Mouse (Mus musculus) intestine, embryonic 14.5 days (tissue): ENCODE results near the gene Cspg4. TPM values are rescaled to one million over a fixed set of nuclear protein-coding genes. Genes with fewer than 3 reads are reported as not detected.

ENCODE experiments used
- ATAC-seq: fragments of 200-750 bp; cut with Nextera tagmentation; replicated peaks from 2 replicates; pipeline ENCODE4 v1.8.0; 2017; ENCODE audit warnings: low read depth, moderate number of reproducible peaks, moderate TSS enrichment, moderate library complexity; ENCODE audit not compliant: low FRiP score, low TSS enrichment
- DNase-seq: peaks from one replicate; pipeline ENCODE4 v3.0.0-alpha.2; 2018; ENCODE audit warnings: low spot score
- H3K27ac ChIP-seq: fragments of 300-500 bp; sonication (generic); 2 replicates; pipeline ENCODE4 v1.5.1; 2014; ENCODE audit warnings: low read depth, mild to moderate bottlenecking, control low read depth
- H3K27me3 ChIP-seq: fragments of 300-500 bp; sonication (generic); replicated peaks from 2 replicates; pipeline ENCODE4 v1.6.1; 2014; ENCODE audit warnings: low read length, control low read depth; ENCODE audit not compliant: control insufficient read depth, insufficient read depth
- H3K36me3 ChIP-seq: fragments of 300-500 bp; sonication (generic); 2 replicates; pipeline ENCODE4 v1.6.1; 2014; ENCODE audit warnings: low read length, control low read depth; ENCODE audit not compliant: control insufficient read depth, insufficient read depth
- H3K4me1 ChIP-seq: fragments of 300-500 bp; sonication (generic); replicated peaks from 2 replicates; pipeline ENCODE4 v1.6.1; 2014; ENCODE audit warnings: low read length, control low read depth, mixed read lengths; ENCODE audit not compliant: control insufficient read depth, insufficient read depth
- H3K4me2 ChIP-seq: fragments of 300-500 bp; sonication (generic); 2 replicates; pipeline ENCODE4 v1.6.1; 2014; ENCODE audit warnings: low read length
- H3K4me3 ChIP-seq: fragments of 300-500 bp; sonication (generic); 2 replicates; pipeline ENCODE4 v1.5.1; 2014; ENCODE audit warnings: low read depth, low read length, control low read depth, mixed read lengths
- H3K9ac ChIP-seq: fragments of 300-500 bp; sonication (generic); 2 replicates; pipeline ENCODE4 v1.6.1; 2014; ENCODE audit warnings: mild to moderate bottlenecking, low read length
- H3K9me3 ChIP-seq: fragments of 300-500 bp; sonication (generic); 2 replicates; pipeline ENCODE4 v1.6.1; 2016; ENCODE audit warnings: low read length, control low read depth; ENCODE audit not compliant: control insufficient read depth
- WGBS: fragments of 180-500 bp; shearing (Covaris S2); extraction: QIAGEN DNeasy Blood & Tissue Kit; methylation state at CpG from one replicate; pipeline ENCODE4 v1.1.7; 2014; 5-methylcytosine and 5-hydroxymethylcytosine counted together
- polyA plus RNA-seq: library from polyadenylated mRNA; unstranded; fragments of >200 nt; fragmentation: Nextera tagmentation; extraction: Ambion mirVana; gene quantifications from 2 replicates; pipeline ENCODE4 v1.2.1, GENCODE M21; 2014

Gene Cspg4
- polyA plus RNA-seq, 1 experiment from 2014 or later = 17.6 TPM

- Histone ChIP-seq H3K27ac (no peak overlapping the region), H3K27me3 (no peaks in the 10 kb centered on the region), H3K4me3 (no peak overlapping the region), H3K9me3 (no peaks in the 10 kb centered on the region), H3K4me2 (peak overlapping the region; percentile 30; the same call in 1 of the 2 replicates), H3K4me1 (no peaks in the 10 kb centered on the region), H3K36me3 (peaks cover 63% of the 10 kb centered on the region), H3K9ac (no peak overlapping the region)
- 15% methylated on average over 14 of the region's 14 CpGs for WGBS
- DNase-seq = peak; percentile 78
- peak; percentile 40; the same call in 1 of the 2 replicates for ATAC-seq
These were observed 25.0 kb downstream of the Cspg4 start for GRCm38 (mm10) chr9:56889817-56890216.

GRCm38 (mm10) chr9:56890522-56891250, 25.9 kb downstream of the Cspg4 start:
- 68% methylated on average over 11 of the region's 11 CpGs for WGBS
- H3K4me2 ChIP-seq = no peak overlapping the region
- H3K27ac ChIP-seq = no peak overlapping the region

DNA sequence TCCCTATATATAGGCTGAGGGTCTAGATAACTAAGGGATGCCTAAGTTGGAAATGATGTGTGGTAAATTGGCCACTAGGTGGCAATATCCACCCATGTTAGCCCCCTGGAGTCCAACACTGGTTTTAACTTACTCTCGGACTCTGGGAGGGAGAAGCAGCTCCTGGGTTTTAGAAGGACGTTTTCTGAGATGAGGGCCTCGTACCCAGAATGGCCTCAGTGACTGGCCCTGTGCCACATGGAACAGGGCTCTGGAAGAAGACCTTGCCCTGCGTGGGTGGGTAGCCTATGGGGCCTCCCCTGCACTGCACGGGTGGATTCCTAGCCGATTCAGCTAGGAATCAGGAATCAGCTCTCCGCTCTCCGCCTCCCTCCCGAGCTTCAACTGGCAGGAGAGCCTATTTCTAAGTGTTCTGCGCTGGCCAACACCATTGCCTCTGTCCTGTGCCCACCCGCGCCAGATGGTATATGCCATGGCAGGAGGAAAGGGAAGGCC, 26.7 kb downstream of the Cspg4 start:
- ATAC-seq = no peak; the same call in 1 of the 2 replicates
- H3K9me3 ChIP-seq = no peaks in the 10 kb centered on the region
- peak; percentile 84 for DNase-seq
- H3K4me1 ChIP-seq = no peaks in the 10 kb centered on the region
- no peaks in the 10 kb centered on the region for H3K27me3 ChIP-seq
- no peak overlapping the region for H3K9ac ChIP-seq
- H3K27ac ChIP-seq = no peak overlapping the region
- WGBS = 39% methylated on average over 12 of the region's 12 CpGs
- H3K4me2 ChIP-seq = peak overlapping the region; percentile 31; the same call in 1 of the 2 replicates
- peaks cover 58% of the 10 kb centered on the region for H3K36me3 ChIP-seq
- no peak overlapping the region for H3K4me3 ChIP-seq

More at GRCm38 (mm10) chr9:56890522-56891250, 25.9 kb downstream of the Cspg4 start:
- H3K4me3 ChIP-seq = no peak overlapping the region
- H3K27me3 ChIP-seq = no peaks in the 10 kb centered on the region
- DNase-seq (no peak), ATAC-seq (no peak)
- no peaks in the 10 kb centered on the region for H3K9me3 ChIP-seq
- H3K9ac ChIP-seq = no peak overlapping the region
- H3K36me3 ChIP-seq = peaks cover 57% of the 10 kb centered on the region
- no peaks in the 10 kb centered on the region for H3K4me1 ChIP-seq

DNA sequence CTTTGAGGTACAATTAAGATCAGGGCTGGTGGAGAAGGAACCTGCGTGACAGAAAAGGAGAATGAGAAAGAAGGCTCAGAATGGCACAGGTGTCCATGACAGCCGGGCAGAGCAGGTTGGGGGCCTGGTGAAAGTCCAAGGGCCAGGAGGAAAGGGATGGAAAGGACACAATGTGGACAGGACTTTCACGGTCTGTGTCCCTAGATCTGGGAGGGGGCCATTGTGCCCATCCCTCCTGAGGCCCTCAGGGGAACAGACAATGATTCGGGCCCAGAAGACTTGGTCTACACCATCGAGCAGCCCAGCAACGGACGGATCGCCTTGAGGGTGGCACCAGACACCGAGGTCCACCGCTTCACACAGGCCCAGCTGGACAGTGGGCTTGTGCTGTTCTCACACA, 27.3 kb downstream of the Cspg4 start:
- Histone ChIP-seq H3K4me2 (no peak overlapping the region), H3K4me1 (no peaks in the 10 kb centered on the region), H3K9me3 (no peaks in the 10 kb centered on the region), H3K9ac (no peak overlapping the region), H3K27me3 (no peaks in the 10 kb centered on the region), H3K27ac (no peak overlapping the region), H3K4me3 (no peak overlapping the region), H3K36me3 (peaks cover 52% of the 10 kb centered on the region)
- WGBS = 88% methylated on average over 10 of the region's 10 CpGs
- no peak for ATAC-seq
- DNase-seq = no peak

DNA sequence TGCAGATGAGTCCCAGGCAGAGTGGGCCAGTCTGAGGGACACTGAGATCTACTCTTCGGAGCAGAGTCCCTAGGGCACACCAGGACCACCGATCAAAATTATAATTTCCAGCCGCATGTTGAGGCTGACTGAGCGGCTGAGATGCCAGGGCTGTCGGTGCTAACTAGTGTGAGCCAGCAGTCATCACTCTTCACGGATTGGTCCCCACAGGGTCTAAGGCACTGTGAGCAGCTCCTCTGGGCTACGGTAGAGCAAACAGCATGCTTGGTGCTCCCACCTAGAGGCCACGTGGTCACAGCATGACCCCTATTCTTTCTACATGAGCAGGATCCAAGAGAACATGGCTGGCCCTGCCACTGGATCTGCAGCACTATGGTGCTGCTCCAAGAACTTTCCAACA, 28.5 kb downstream of the Cspg4 start:
- no peaks in the 10 kb centered on the region for H3K4me1 ChIP-seq
- no peaks in the 10 kb centered on the region for H3K9me3 ChIP-seq
- no peak overlapping the region for H3K9ac ChIP-seq
- ATAC-seq (no peak; the same call in 1 of the 2 replicates), DNase-seq (no peak)
- 77% methylated on average over 8 of the region's 8 CpGs for WGBS
- H3K4me2 ChIP-seq = no peak overlapping the region
- H3K27ac ChIP-seq = no peak overlapping the region
- peaks cover 40% of the 10 kb centered on the region for H3K36me3 ChIP-seq
- H3K4me3 ChIP-seq = no peak overlapping the region
- H3K27me3 ChIP-seq = no peaks in the 10 kb centered on the region

DNA sequence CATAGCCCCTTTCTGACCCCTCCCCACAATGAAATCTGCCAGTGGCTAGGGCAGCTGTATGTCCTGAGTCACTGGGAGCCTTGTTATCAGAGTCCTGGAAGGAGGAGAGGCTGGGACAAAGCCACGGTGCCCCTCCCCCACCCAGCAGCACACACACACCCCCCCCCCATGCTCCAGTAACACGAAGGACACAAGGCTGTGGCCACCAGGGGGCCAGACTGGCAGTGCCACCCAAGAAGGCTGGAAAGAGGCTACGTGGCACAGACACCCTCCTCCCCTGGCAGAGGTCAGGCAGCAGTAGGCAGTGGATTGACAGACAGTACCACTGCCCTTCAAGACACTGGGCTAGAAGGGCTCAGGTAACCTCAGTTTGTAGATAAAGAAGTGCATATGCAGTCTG, 29.2 kb downstream of the Cspg4 start:
- Histone ChIP-seq H3K9ac (no peak overlapping the region), H3K27ac (no peak overlapping the region), H3K36me3 (peaks cover 36% of the 10 kb centered on the region), H3K9me3 (no peaks in the 10 kb centered on the region), H3K4me2 (no peak overlapping the region), H3K27me3 (no peaks in the 10 kb centered on the region), H3K4me3 (no peak overlapping the region), H3K4me1 (no peaks in the 10 kb centered on the region)
- ATAC-seq (no peak), DNase-seq (no peak)
- WGBS = 25% methylated on average over 3 of the region's 3 CpGs

DNA sequence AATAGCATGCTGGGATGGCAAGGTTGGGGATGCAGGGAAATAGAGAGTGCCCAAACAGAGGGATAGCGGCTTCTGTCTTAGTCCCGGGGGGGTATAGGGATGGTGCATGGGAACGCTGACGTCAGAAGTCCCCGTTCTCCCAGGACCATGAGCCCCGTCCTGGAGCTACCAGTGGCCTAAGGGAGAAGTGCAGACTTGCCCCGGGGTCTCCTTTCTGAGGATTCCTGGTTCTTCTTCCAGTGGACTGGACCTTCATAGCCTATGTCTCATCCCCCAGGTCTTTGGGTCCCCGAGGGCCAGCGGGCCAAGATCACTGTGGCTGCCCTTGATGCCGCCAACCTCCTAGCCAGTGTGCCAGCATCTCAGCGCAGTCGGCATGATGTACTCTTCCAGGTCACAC, 31.9 kb downstream of the Cspg4 start:
- Histone ChIP-seq H3K9me3 (no peaks in the 10 kb centered on the region), H3K4me1 (no peaks in the 10 kb centered on the region; the same call in 1 of the 2 replicates), H3K36me3 (peaks cover 36% of the 10 kb centered on the region), H3K27ac (no peak overlapping the region), H3K4me2 (no peak overlapping the region), H3K4me3 (no peak overlapping the region), H3K9ac (no peak overlapping the region), H3K27me3 (no peaks in the 10 kb centered on the region)
- ATAC-seq (no peak), DNase-seq (no peak)
- 92% methylated on average over 12 of the region's 12 CpGs for WGBS

- Histone ChIP-seq H3K4me2 (no peak overlapping the region), H3K9me3 (no peaks in the 10 kb centered on the region), H3K4me1 (no peaks in the 10 kb centered on the region; the same call in 1 of the 2 replicates), H3K27ac (no peak overlapping the region), H3K9ac (no peak overlapping the region), H3K4me3 (no peak overlapping the region), H3K27me3 (no peaks in the 10 kb centered on the region), H3K36me3 (peaks cover 13% of the 10 kb centered on the region)
- WGBS = 78% methylated on average over 11 of the region's 11 CpGs
- DNase-seq (no peak), ATAC-seq (no peak)
These were observed 34.6 kb downstream of the Cspg4 start for GRCm38 (mm10) chr9:56899409-56899808.

DNA sequence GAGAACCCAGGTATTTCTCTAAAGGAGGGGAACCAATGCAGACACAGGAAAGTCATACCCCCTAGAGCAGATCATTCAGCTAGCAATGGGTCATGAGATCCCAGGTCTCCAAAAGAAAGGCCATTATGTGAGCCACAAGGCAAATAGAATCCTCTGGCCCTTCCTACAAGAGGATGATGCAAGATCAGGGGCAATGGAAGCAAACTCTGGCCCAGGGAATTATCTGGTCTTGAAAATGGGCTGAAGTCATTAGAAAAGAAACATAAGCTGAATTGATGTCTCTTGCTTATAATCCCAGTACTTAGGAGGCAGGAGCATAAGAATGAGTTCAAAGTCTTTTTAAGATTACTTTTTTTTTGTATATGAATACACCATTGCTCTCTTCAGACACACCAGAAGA, 35.2 kb downstream of the Cspg4 start:
- no peaks in the 10 kb centered on the region for H3K27me3 ChIP-seq
- ATAC-seq (no peak), DNase-seq (no peak)
- no peaks in the 10 kb centered on the region for H3K9me3 ChIP-seq
- no peak overlapping the region for H3K9ac ChIP-seq
- H3K4me1 ChIP-seq = no peaks in the 10 kb centered on the region; the same call in 1 of the 2 replicates
- no peak overlapping the region for H3K27ac ChIP-seq
- H3K36me3 ChIP-seq = 0 out of 2 replicates have a peak, but pooled peaks cover 7% of the 10 kb centered on the region
- no peak overlapping the region for H3K4me2 ChIP-seq
- no peak overlapping the region for H3K4me3 ChIP-seq
